Mouse (Mus musculus) testis, adult 2 months (tissue): ENCODE measurements at regions not wholly inside any gene's neighbourhood (a gene's known extent, or its start where the extent isn't known, plus 50 kb on each side); places are given as distances from the start of the nearest gene placed in this dataset.

Experiments used
- H3K27ac ChIP-seq: fragments of 200-500 bp; 2 replicates; pipeline ENCODE4 v1.5.1; 2012; ENCODE audit warnings: low read depth, low read length; ENCODE audit not compliant: control insufficient read depth, insufficient read depth
- H3K27me3 ChIP-seq: fragments of 200-500 bp; 2 replicates; pipeline ENCODE4 v1.6.1; 2012; ENCODE audit warnings: mild to moderate bottlenecking, low read length, moderate library complexity; ENCODE audit not compliant: control insufficient read depth, insufficient read depth
- H3K36me3 ChIP-seq: fragments of 200-500 bp; 2 replicates; pipeline ENCODE4 v1.6.1; 2012; ENCODE audit warnings: mild to moderate bottlenecking, low read length; ENCODE audit not compliant: control insufficient read depth, insufficient read depth
- H3K4me1 ChIP-seq: fragments of 200-500 bp; 2 replicates; pipeline ENCODE4 v1.6.1; 2012; ENCODE audit warnings: low read length; ENCODE audit not compliant: control insufficient read depth, insufficient read depth
- H3K4me3 ChIP-seq: fragments of 200-500 bp; 2 replicates; pipeline ENCODE4 v1.5.1; 2012; ENCODE audit warnings: low read depth, mild to moderate bottlenecking, low read length, moderate library complexity, mixed read lengths; ENCODE audit not compliant: control insufficient read depth
- CTCF ChIP-seq: fragments of 200-500 bp; IDR thresholded peaks from 2 replicates; pipeline ENCODE4 v1.5.1; 2012; ENCODE audit warnings: low read depth, mild to moderate bottlenecking, inconsistent platforms, low read length, moderate library complexity; ENCODE audit not compliant: control insufficient read depth, insufficient read depth, insufficient replicate concordance
- POLR2A ChIP-seq: fragments of 200-500 bp; IDR thresholded peaks from 2 replicates; pipeline ENCODE4 v1.6.1; 2012; ENCODE audit warnings: low read depth, mild to moderate bottlenecking, inconsistent platforms, low read length, moderate library complexity; ENCODE audit not compliant: control insufficient read depth

DNA sequence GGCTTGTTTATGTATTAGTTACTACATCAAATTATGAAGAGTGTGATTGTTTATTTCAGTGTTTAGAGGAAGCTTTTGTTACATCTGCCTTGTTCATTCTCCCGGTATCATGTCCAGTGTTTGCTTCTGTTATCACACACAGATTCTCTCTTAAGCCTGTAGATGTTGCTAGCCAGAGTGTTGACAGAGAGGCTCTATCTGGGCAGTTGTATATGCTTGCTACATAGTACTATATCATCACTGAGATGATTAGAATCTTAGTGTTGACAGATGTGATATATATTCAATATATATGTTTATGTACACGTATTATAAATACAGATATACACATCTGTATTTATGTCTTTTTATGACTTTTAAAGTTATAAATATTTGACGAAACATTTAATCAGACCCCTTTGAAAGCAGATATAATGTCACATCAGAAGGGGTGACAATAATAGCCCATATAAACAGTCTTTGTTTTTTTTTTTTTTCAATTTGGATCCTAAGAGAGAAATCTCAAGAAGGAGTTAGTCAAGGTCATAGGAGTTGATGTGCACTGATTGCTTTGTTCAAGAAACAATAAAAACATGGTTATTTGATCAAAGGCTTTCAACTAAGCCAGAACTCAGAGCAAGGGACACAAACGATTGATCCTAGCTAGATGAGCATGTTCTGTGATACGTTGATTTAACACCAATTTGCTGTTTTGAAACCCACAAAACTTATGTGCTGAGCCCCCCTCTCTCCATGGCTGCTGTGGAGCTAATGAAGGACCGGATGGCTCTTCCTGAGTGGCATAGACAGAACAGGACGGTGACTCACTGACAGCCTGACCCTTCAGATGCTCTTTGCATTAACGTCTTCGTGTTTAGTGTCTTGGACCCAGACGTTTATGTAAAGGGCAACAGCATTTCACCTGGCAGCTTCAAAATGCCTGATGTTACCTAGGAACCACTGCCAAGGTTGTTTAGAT lies 352.8 kb upstream of the Arglu1 start:
- Histone ChIP-seq H3K36me3 (no peaks in the 10 kb centered on the region), H3K27ac (no peak overlapping the region)

GRCm38 (mm10) chr8:9029156-9029555 lies 338.8 kb upstream of the Arglu1 start:
- no peaks in the 10 kb centered on the region for H3K4me1 ChIP-seq
- no peaks in the 10 kb centered on the region for H3K36me3 ChIP-seq
- H3K27ac ChIP-seq: no peak overlapping the region
- no peak for TF ChIP-seq CTCF
- no peak for TF ChIP-seq POLR2A
- H3K27me3 ChIP-seq: no peaks in the 10 kb centered on the region
- no peak overlapping the region for H3K4me3 ChIP-seq

More for the DNA sequence above, 352.8 kb upstream of the Arglu1 start:
- Histone ChIP-seq H3K27me3 (no peaks in the 10 kb centered on the region), H3K4me1 (no peaks in the 10 kb centered on the region), H3K4me3 (no peak overlapping the region)
- TF ChIP-seq CTCF: no peak
- no peak for TF ChIP-seq POLR2A

DNA sequence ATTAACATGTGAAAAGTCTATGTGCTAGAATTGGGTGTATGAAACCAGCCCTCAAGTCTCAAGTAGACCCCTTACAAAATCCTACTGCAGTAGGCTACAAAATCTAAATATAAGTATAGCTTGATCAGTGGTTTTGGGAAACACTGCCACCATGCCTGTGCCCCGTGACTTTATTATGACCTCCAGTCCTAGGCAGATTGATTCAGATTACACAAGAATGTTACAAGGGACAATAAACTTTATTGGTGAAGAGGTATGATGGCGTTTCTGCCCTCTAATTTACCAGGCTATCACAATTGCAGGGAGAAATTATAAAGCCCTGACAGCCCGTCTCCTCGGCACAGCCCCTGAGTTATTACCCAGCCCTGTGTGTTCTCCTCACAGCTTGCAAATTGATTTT lies 337.4 kb upstream of the Arglu1 start:
- Histone ChIP-seq H3K27ac (no peak overlapping the region), H3K4me1 (no peaks in the 10 kb centered on the region), H3K36me3 (no peaks in the 10 kb centered on the region), H3K4me3 (no peak overlapping the region), H3K27me3 (no peaks in the 10 kb centered on the region)
- no peak for TF ChIP-seq POLR2A
- no peak for TF ChIP-seq CTCF

GRCm38 (mm10) chr8:9025872-9026271 lies 335.6 kb upstream of the Arglu1 start:
- H3K4me3 ChIP-seq: no peak overlapping the region
- H3K27ac ChIP-seq: no peak overlapping the region
- H3K36me3 ChIP-seq: no peaks in the 10 kb centered on the region
- TF ChIP-seq POLR2A: no peak
- TF ChIP-seq CTCF: no peak
- no peaks in the 10 kb centered on the region for H3K27me3 ChIP-seq
- no peaks in the 10 kb centered on the region for H3K4me1 ChIP-seq

GRCm38 (mm10) chr8:9025378-9025777 lies 335.1 kb upstream of the Arglu1 start:
- no peak overlapping the region for H3K4me3 ChIP-seq
- no peaks in the 10 kb centered on the region for H3K27me3 ChIP-seq
- H3K36me3 ChIP-seq: no peaks in the 10 kb centered on the region
- TF ChIP-seq POLR2A (no peak), CTCF (no peak)
- H3K4me1 ChIP-seq: no peaks in the 10 kb centered on the region
- no peak overlapping the region for H3K27ac ChIP-seq

- Histone ChIP-seq H3K27me3 (no peaks in the 10 kb centered on the region), H3K27ac (no peak overlapping the region), H3K36me3 (no peaks in the 10 kb centered on the region), H3K4me3 (no peak overlapping the region), H3K4me1 (no peaks in the 10 kb centered on the region)
- TF ChIP-seq POLR2A: no peak
These were observed 330.4 kb upstream of the Arglu1 start for GRCm38 (mm10) chr8:9020744-9021143.

DNA sequence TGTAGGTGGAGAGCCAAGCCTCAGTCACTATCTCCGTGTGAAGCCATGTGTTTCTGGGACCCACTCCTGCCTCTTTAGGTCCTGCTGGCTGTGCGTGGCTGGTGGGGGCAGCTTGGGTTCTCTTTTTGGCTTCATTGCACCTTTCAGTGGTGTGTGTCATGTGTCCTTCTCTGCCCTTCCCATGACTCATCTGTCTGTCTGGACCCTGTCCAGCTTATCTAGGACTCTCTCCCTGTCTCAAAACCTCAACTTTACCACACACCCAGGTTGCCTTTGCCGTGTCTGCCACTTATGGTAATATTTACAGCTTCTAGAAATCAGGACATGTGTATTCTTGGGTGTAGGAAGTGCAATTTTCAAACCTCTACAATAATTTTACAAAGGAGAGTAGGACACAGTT lies 329.9 kb upstream of the Arglu1 start:
- TF ChIP-seq POLR2A: no peak
- no peak for TF ChIP-seq CTCF
- H3K27ac ChIP-seq: no peak overlapping the region
- no peaks in the 10 kb centered on the region for H3K4me1 ChIP-seq
- no peaks in the 10 kb centered on the region for H3K27me3 ChIP-seq
- no peaks in the 10 kb centered on the region for H3K36me3 ChIP-seq
- no peak overlapping the region for H3K4me3 ChIP-seq
